Mouse (Mus musculus) megakaryocyte, embryonic 14.5 days (primary cell): Measurements from ENCODE around the gene Ece1. TPM values are rescaled to one million over a fixed set of nuclear protein-coding genes. Genes with fewer than 3 reads are reported as not detected.

ENCODE experiments used
- H3K27me3 ChIP-seq: replicated peaks from 2 replicates; pipeline ENCODE3; 2012; ENCODE audit warnings: inconsistent platforms
- H3K36me3 ChIP-seq: replicated peaks from 2 replicates; pipeline ENCODE3; 2012; ENCODE audit warnings: low read length, inconsistent platforms, mixed read lengths
- H3K4me1 ChIP-seq: 2 replicates; pipeline ENCODE4 v1.6.1; 2012; ENCODE audit warnings: inconsistent platforms
- H3K4me3 ChIP-seq: replicated peaks from 2 replicates; pipeline ENCODE3; 2012; ENCODE audit warnings: moderate library complexity, mild to moderate bottlenecking, inconsistent platforms
- H3K9me3 ChIP-seq: 2 replicates; pipeline ENCODE4 v1.6.1; 2012; ENCODE audit warnings: inconsistent platforms
- FLI1 ChIP-seq: IDR thresholded peaks from 2 replicates; pipeline ENCODE4 v1.6.1; 2012; ENCODE audit warnings: low read length, inconsistent platforms, mixed read lengths
- GATA1 ChIP-seq: IDR thresholded peaks from 3 replicates; pipeline ENCODE4 v1.6.1; 2012; ENCODE audit warnings: mixed read lengths, low read length, inconsistent platforms, borderline replicate concordance
- polyA plus RNA-seq: library from polyadenylated mRNA; stranded (reverse); fragments of >175 nt; gene quantifications from 2 replicates; pipeline ENCODE4 v1.2.3, GENCODE M21; 2012; ENCODE audit warnings: low replicate concordance; ENCODE audit not compliant: insufficient read depth

Gene Ece1
- polyA plus RNA-seq, 1 experiment, result 5.0 TPM

- Histone ChIP-seq H3K4me1 (peaks cover 28% of the 10 kb centered on the region), H3K9me3 (peaks cover 17% of the 10 kb centered on the region), H3K36me3 (peaks cover 31% of the 10 kb centered on the region), H3K27me3 (peaks cover 28% of the 10 kb centered on the region), H3K4me3 (no peak overlapping the region)
- TF ChIP-seq FLI1 (no peak), GATA1 (no peak)
These were observed 71.3 kb downstream of the Ece1 start for GRCm38 (mm10) chr4:137933328-137933727.

GRCm38 (mm10) chr4:137936134-137936533 is 74.1 kb downstream of the Ece1 start:
- Histone ChIP-seq H3K36me3 (peaks cover 37% of the 10 kb centered on the region), H3K4me1 (peaks cover 9% of the 10 kb centered on the region), H3K9me3 (peaks cover 14% of the 10 kb centered on the region), H3K27me3 (peaks cover 32% of the 10 kb centered on the region), H3K4me3 (no peak overlapping the region)
- TF ChIP-seq FLI1, result no peak
- TF ChIP-seq GATA1, result no peak

DNA sequence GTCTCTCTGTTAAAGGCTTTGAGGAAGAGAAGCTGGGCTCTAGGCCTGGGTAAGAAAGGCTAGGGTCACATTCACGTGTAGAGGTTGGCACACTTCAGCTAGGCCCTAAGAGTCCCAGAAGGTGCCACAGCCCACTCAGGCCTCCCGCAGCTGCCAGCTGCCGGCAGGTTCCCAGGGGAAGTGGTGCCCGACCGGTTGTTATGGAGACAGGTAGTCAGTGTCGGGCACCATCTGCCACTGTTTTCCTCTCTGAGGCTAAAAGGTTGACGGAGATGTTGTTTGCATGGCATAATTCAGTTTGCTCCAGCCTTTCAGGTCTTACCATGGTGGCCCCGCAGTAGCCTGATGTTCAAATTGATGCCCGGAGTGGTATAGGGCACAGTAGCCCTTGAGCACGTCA is 78.0 kb downstream of the Ece1 start:
- Histone ChIP-seq H3K4me1 (no peaks in the 10 kb centered on the region), H3K27me3 (peaks cover 34% of the 10 kb centered on the region), H3K36me3 (peaks cover 34% of the 10 kb centered on the region), H3K4me3 (no peak overlapping the region), H3K9me3 (peaks cover 4% of the 10 kb centered on the region)
- TF ChIP-seq GATA1 (no peak), FLI1 (no peak)

DNA sequence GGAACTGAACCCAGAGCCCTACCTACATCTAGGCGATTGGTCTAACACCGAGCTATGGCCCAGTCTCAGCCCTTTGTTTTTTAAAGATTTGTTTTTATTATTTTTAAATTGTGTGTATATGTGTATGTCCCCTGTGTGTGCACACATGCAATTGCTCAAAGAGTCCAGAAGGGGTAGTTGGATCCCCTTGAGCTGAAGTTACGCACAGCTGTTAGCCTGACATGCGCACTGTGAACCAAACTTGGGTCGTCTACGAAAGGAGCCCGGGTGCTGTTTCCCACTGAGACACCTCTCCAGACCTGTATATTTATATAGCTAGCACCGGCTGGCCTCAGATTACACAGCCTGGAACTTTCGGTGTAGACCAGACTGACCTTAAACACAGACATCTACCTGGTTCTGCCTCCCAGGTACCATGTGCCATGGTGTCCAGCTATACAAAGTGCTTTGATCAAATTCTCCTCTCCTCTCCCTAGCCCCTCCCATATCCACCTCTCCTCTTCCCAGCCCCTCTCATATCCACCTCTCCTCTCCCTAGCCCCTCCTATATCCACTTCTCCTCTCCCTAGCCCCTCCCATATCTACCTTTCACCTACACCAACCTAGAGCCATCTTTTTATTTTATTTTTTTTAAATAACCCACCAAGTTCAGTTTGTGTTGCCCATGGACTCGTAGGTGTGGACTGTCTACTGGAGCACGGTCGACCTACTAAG is 79.3 kb downstream of the Ece1 start:
- Histone ChIP-seq H3K9me3 (no peaks in the 10 kb centered on the region), H3K4me1 (no peaks in the 10 kb centered on the region), H3K4me3 (no peak overlapping the region), H3K27me3 (peaks cover 32% of the 10 kb centered on the region), H3K36me3 (peaks cover 26% of the 10 kb centered on the region)
- no peak for TF ChIP-seq GATA1
- no peak for TF ChIP-seq FLI1

DNA sequence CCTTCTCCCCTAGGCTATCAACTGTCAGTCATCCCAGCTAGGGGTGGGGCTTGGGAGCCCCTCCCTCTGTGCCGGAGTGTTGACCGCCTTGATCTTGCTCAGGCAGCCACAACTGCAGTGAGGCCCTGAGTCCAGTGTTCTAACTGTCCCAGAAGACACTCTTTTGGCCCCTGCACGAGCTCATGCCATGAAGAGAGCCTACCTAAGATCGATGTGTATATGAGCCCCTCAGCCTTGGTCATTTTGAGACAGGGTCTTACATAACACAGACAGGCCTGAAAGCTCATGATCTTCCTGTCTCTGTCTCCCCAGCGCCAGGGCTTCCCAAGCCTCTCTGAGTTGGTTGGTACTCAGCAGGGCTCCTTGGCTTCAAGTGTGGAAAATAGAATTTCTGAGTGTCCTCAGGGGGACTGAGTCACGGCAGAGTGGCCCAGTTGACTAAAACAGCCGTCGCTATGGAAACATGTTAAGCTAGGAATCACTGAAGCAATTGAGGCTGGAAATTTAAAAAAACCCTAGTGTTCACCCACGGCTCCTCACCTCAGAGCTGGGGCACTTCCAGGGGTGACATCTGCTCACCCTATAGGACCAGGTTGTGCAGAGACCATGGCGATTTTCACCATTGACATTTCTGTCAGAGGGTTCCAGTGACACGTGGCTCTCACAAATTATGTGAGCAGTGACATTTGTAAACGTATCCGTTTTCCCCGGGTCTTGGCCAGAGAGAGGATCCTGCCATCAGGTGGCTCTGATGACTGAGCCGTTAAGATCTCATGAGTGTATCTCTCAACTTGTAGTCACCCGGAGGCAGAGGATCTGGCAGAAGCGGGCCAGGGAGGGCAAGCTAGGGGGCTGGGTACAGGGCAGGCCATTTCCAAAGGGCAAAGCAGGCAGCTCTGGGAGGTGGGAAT is 80.1 kb downstream of the Ece1 start:
- TF ChIP-seq GATA1, result no peak
- TF ChIP-seq FLI1, result no peak
- Histone ChIP-seq H3K4me1 (no peaks in the 10 kb centered on the region), H3K27me3 (peaks cover 30% of the 10 kb centered on the region), H3K4me3 (no peak overlapping the region), H3K9me3 (no peaks in the 10 kb centered on the region), H3K36me3 (peaks cover 20% of the 10 kb centered on the region)

DNA sequence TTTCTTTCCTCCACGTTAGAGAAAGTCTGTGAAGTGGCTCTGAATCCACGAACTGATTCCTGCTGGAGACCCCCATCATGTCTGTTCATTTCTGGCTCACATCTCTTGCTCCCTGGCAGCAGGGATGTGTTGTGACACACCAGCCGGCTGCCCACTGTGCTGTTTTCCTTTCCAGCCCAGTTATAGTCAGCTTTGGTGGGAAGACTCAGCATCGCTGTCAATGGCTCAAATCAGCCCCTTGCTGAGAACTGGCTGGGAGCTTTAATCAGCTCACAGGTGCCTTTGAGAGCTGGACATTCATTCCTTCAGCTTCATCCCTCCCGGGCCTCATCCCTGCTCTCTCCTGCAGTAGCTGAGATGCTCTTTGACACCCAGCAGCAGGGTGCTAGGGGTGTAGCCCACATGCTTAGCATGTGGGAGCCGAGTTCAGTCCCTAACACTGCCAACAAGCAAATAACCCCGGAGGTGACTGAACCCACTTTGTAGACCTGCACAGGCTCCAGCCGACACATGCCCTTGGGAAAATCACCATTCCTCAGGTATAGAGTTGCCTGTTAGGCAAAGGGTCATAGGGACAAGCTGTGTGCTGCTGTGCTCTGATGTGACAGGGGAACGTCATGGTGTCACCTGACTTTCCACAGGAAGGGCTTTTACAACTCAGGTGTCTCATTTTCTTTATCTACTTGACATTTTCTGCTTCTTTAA is 80.9 kb downstream of the Ece1 start:
- no peaks in the 10 kb centered on the region for H3K4me1 ChIP-seq
- H3K36me3 ChIP-seq, result peaks cover 15% of the 10 kb centered on the region
- no peak overlapping the region for H3K4me3 ChIP-seq
- H3K9me3 ChIP-seq, result no peaks in the 10 kb centered on the region
- TF ChIP-seq FLI1 (no peak), GATA1 (no peak)
- H3K27me3 ChIP-seq, result peaks cover 32% of the 10 kb centered on the region

DNA sequence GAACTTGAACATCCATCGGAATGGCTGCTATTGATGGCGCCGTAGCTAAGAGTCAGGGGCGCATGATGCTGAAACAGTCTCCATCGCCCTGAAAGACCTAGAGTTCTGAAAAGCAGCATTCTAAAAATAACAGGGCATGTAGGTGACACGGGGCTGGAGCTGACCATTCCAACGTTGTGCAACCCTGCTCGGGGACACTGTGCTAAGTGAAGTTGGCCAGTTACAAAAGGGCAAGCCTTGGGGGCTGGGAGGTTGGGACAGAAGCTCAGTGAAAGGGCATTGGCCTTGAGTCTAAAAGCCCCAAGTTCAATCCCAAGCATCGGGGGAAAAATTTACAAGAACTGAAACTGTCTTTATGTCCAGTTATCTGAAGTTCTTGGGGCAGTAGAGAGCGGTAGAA is 81.5 kb downstream of the Ece1 start:
- Histone ChIP-seq H3K27me3 (peaks cover 31% of the 10 kb centered on the region), H3K4me3 (no peak overlapping the region), H3K4me1 (no peaks in the 10 kb centered on the region), H3K9me3 (no peaks in the 10 kb centered on the region), H3K36me3 (peaks cover 11% of the 10 kb centered on the region)
- TF ChIP-seq FLI1 (no peak), GATA1 (no peak)

- H3K36me3 ChIP-seq, result peaks cover 19% of the 10 kb centered on the region
- no peaks in the 10 kb centered on the region for H3K9me3 ChIP-seq
- no peaks in the 10 kb centered on the region for H3K4me1 ChIP-seq
- TF ChIP-seq GATA1, result no peak
- TF ChIP-seq FLI1, result no peak
- H3K4me3 ChIP-seq, result no peak overlapping the region
- peaks cover 35% of the 10 kb centered on the region for H3K27me3 ChIP-seq
These were observed 83.3 kb downstream of the Ece1 start for GRCm38 (mm10) chr4:137945376-137945775.

DNA sequence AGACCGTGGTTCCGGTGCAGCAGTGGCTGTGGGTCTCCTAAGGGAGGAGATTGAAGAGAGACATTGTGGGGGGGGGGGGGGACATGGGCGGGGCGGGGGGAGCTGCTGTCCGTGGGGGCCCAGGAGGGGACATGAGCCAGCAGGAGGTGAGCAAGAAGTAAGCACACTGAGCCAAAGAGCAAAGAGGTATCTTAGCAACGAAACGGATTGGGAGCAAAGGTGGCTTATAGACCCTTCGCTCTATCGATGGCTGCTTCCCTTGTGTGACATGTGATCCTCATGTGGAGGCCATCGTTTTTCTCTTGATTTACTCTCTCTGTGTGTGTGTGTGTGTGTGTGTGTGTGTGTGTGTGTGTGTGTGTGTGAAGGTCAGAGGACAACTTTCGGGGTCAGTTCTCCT is 84.4 kb downstream of the Ece1 start:
- no peaks in the 10 kb centered on the region for H3K4me1 ChIP-seq
- peaks cover 16% of the 10 kb centered on the region for H3K36me3 ChIP-seq
- H3K27me3 ChIP-seq, result peaks cover 37% of the 10 kb centered on the region
- TF ChIP-seq GATA1 (no peak), FLI1 (no peak)
- H3K4me3 ChIP-seq, result no peak overlapping the region
- no peaks in the 10 kb centered on the region for H3K9me3 ChIP-seq
